Mouse (Mus musculus): ENCODE measurements at regions not wholly inside any gene's neighbourhood (a gene's known extent, or its start where the extent isn't known, plus 50 kb on each side); places are given as distances from the start of the nearest gene placed in this dataset.
"Not testable (repeated sequence)": the region's sequence is repeated elsewhere in the genome, so short reads cannot be mapped to it uniquely, and the experiment has no call there.

GRCm38 (mm10) chr17:15620746-15621694 lies 56.9 kb upstream of the Prdm9 start:
- 0 out of 2 replicates have a peak, but pooled peaks have one; percentile 45 for ATAC-seq (replicated peaks; ENCODE audit: low read depth, poor library complexity, severe bottlenecking)

GRCm38 (mm10) chr17:15622913-15623312 lies 58.8 kb upstream of the Prdm9 start:
- ATAC-seq (replicated peaks; ENCODE audit: low read depth, poor library complexity, severe bottlenecking), result peak; percentile 54

- ATAC-seq (replicated peaks; ENCODE audit: low read depth, poor library complexity, severe bottlenecking), result no peak
Observed at GRCm38 (mm10) chr17:15630792-15631191, 66.6 kb upstream of the Prdm9 start.

- 0 out of 2 replicates have a peak, but pooled peaks have one; percentile 3 for ATAC-seq (replicated peaks; ENCODE audit: low read depth, poor library complexity, severe bottlenecking)
Observed at GRCm38 (mm10) chr17:15631626-15632025, 67.5 kb upstream of the Prdm9 start.

- peak; percentile 47; the same call in 1 of the 2 replicates for ATAC-seq (replicated peaks; ENCODE audit: low read depth, poor library complexity, severe bottlenecking)
Observed at GRCm38 (mm10) chr17:15632090-15632489, 67.9 kb upstream of the Prdm9 start.

- ATAC-seq (replicated peaks; ENCODE audit: low read depth, poor library complexity, severe bottlenecking), result not testable (repeated sequence)
Observed at GRCm38 (mm10) chr17:15639111-15639865, 65.5 kb upstream of the Chd1 start.

- ATAC-seq (replicated peaks; ENCODE audit: low read depth, poor library complexity, severe bottlenecking), result no peak
Observed at GRCm38 (mm10) chr17:15640776-15641175, 64.0 kb upstream of the Chd1 start.

- no peak for ATAC-seq (replicated peaks; ENCODE audit: low read depth, poor library complexity, severe bottlenecking)
Observed at GRCm38 (mm10) chr17:15641764-15642163, 63.0 kb upstream of the Chd1 start.

GRCm38 (mm10) chr17:15646768-15647167 lies 58.0 kb upstream of the Chd1 start:
- no peak for ATAC-seq (replicated peaks; ENCODE audit: low read depth, poor library complexity, severe bottlenecking)

GRCm38 (mm10) chr17:15650089-15650742 lies 54.6 kb upstream of the Chd1 start:
- no peak for ATAC-seq (replicated peaks; ENCODE audit: low read depth, poor library complexity, severe bottlenecking)

GRCm38 (mm10) chr17:15651869-15652268 lies 52.9 kb upstream of the Chd1 start:
- ATAC-seq (replicated peaks; ENCODE audit: low read depth, poor library complexity, severe bottlenecking), result peak; percentile 42; the same call in 1 of the 2 replicates
